Mouse (Mus musculus) bone marrow macrophage, adult 2 months (primary cell): Measurements from ENCODE around the gene Rce1. TPM values are rescaled to one million over a fixed set of nuclear protein-coding genes. Genes with fewer than 3 reads are reported as not detected.
"Not testable (repeated sequence)": the region's sequence is repeated elsewhere in the genome, so short reads cannot be mapped to it uniquely, and the experiment has no call there.

Experiments
- H3K27ac ChIP-seq: 2 replicates; pipeline ENCODE4 v1.5.1; 2012; ENCODE audit warnings: low read depth, low read length; ENCODE audit not compliant: insufficient read depth
- H3K4me1 ChIP-seq: 2 replicates; pipeline ENCODE4 v1.6.1; 2012; ENCODE audit warnings: low read length; ENCODE audit not compliant: control insufficient read depth, insufficient read depth
- H3K4me3 ChIP-seq: 2 replicates; pipeline ENCODE4 v1.5.1; 2012; ENCODE audit warnings: mild to moderate bottlenecking, low read length, moderate library complexity; ENCODE audit not compliant: insufficient read depth
- CTCF ChIP-seq: IDR thresholded peaks from 2 replicates; pipeline ENCODE4 v1.5.1; 2012; ENCODE audit warnings: low read depth, mild to moderate bottlenecking, low read length, moderate library complexity
- POLR2A ChIP-seq: IDR thresholded peaks from 2 replicates; pipeline ENCODE4 v1.6.1; 2012; ENCODE audit warnings: mild to moderate bottlenecking, low read depth, low read length, borderline replicate concordance
- polyA plus RNA-seq: library from polyadenylated mRNA; stranded (reverse); fragments of >200 nt; gene quantifications from 2 replicates; pipeline ENCODE4 v1.2.4, GENCODE M21; 2012; ENCODE audit not compliant: missing spikeins, insufficient read depth, insufficient read length

The Rce1 gene
- polyA plus RNA-seq, 1 experiment: 25.5 TPM

- H3K4me3 ChIP-seq: no peak overlapping the region
- TF ChIP-seq POLR2A: no peak
- no peak for TF ChIP-seq CTCF
- no peak overlapping the region for H3K27ac ChIP-seq
- H3K4me1 ChIP-seq: no peaks in the 10 kb centered on the region
These were observed 29.4 kb downstream of the Rce1 start for GRCm38 (mm10) chr19:4596071-4596470.

- no peak overlapping the region for H3K27ac ChIP-seq
- no peaks in the 10 kb centered on the region for H3K4me1 ChIP-seq
- TF ChIP-seq POLR2A (no peak), CTCF (no peak)
- no peak overlapping the region for H3K4me3 ChIP-seq
These were observed 31.5 kb downstream of the Rce1 start for GRCm38 (mm10) chr19:4593792-4594522.

GRCm38 (mm10) chr19:4590025-4590424, 35.4 kb downstream of the Rce1 start:
- TF ChIP-seq CTCF (no peak), POLR2A (no peak)

DNA sequence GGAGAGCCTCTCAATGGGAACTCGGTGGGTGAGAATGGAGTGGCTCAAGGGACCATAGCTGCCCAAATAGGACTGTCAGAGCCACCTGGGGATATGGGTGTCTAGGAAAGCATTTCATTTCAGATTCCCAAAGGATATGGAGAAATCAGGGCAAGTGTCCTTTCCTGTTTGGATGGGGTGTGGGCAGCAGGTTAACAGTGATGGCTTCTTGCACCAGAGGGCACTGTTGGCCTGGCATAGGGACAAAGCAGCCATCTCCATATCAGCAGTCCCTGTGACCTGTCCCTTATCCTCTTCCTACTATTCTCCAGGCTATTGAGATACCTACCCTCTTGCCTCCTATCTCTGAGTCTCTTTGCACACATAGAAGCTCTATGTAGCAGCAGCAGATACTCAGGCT, 36.4 kb downstream of the Rce1 start:
- no peak overlapping the region for H3K4me3 ChIP-seq
- no peaks in the 10 kb centered on the region for H3K4me1 ChIP-seq
- TF ChIP-seq POLR2A: no peak
- TF ChIP-seq CTCF: no peak
- no peak overlapping the region for H3K27ac ChIP-seq

More at GRCm38 (mm10) chr19:4590025-4590424, 35.4 kb downstream of the Rce1 start:
- Histone ChIP-seq H3K27ac (no peak overlapping the region), H3K4me1 (no peaks in the 10 kb centered on the region), H3K4me3 (no peak overlapping the region)

- Histone ChIP-seq H3K27ac (no peak overlapping the region), H3K4me1 (no peaks in the 10 kb centered on the region), H3K4me3 (no peak overlapping the region)
- TF ChIP-seq POLR2A (no peak), CTCF (no peak)
These were observed 37.0 kb downstream of the Rce1 start for GRCm38 (mm10) chr19:4588430-4588829.

GRCm38 (mm10) chr19:4587426-4587825, 38.0 kb downstream of the Rce1 start:
- Histone ChIP-seq H3K27ac (no peak overlapping the region), H3K4me3 (no peak overlapping the region), H3K4me1 (no peaks in the 10 kb centered on the region)
- TF ChIP-seq POLR2A: no peak
- TF ChIP-seq CTCF: no peak

DNA sequence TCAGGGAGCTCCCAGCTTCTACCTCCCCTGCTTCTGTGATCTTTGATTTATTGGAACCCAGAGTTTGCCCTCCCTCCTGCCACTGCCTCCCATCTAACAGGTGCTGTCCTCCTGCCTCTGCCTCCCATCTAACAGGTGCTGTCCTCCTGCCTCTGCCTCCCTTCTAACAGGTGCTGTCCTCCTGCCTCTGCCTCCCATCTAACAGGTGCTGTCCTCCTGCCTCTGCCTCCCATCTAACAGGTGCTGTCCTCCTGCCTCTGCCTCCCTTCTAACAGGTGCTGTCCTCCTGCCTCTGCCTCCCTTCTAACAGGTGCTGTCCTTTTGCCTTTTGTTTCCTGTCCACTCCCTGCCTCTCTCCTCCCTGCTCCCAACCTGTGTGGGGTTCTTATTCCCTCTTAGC, 38.7 kb downstream of the Rce1 start:
- not testable (repeated sequence) for H3K4me1 ChIP-seq, H3K27ac ChIP-seq, H3K4me3 ChIP-seq

DNA sequence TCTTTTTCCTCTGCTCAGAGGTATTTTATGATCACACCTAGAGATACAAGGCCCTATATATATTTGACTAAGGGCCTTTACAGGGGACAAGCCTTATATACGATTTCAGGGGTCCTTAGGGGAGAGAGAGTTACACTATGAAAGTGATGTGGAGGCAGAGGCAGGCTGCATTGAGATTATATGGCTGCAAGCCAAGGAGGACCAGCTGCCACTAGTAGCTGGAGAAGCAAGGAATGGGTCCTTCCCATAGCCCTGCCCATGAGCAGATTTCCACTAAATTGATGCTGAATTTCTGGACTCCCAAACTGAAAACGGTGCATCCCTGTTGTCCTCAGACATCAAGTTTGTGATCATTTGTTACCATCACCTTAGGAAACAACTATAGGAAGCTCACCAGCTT, 41.6 kb downstream of the Rce1 start:
- H3K4me3 ChIP-seq: no peak overlapping the region
- H3K4me1 ChIP-seq: no peaks in the 10 kb centered on the region
- no peak overlapping the region for H3K27ac ChIP-seq
- no peak for TF ChIP-seq POLR2A
- no peak for TF ChIP-seq CTCF

DNA sequence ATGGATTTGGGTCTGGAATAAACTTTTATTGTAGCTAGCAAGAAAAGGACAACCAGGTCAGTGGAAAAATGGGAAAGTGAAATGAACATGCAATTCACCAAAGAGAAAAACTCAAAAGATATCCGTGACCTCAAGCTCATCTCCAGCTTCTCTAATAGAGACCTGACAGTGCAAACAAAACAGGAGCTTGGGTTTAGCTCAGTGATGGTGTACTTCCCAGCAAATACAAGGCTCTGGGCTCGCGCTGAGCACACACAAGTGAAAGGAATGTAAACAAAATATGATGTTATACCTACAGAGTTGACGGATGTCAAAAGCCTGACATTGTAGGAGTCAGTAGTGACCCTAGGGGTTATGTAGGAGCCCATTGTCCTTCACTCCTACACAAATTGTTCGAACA, 46.1 kb downstream of the Rce1 start:
- Histone ChIP-seq H3K4me3 (no peak overlapping the region), H3K27ac (no peak overlapping the region), H3K4me1 (no peaks in the 10 kb centered on the region)
- no peak for TF ChIP-seq CTCF
- TF ChIP-seq POLR2A: no peak

- Histone ChIP-seq H3K4me1 (no peaks in the 10 kb centered on the region), H3K27ac (no peak overlapping the region), H3K4me3 (no peak overlapping the region)
- TF ChIP-seq CTCF (no peak), POLR2A (no peak)
These were observed 46.6 kb downstream of the Rce1 start for GRCm38 (mm10) chr19:4578799-4579198.

- Histone ChIP-seq H3K27ac (no peak overlapping the region), H3K4me1 (peaks cover 11% of the 10 kb centered on the region), H3K4me3 (no peak overlapping the region)
- TF ChIP-seq POLR2A: no peak
- TF ChIP-seq CTCF: no peak
These were observed 52.2 kb downstream of the Rce1 start for GRCm38 (mm10) chr19:4573241-4573640.

Other genes with a start within 250 kb of the Rce1 start
- gene Kdm2a, start 227.4 kb downstream of the Rce1 start, polyA plus RNA-seq: 81.5 and 84.4 TPM in 2 replicates
- 1.1 and 1.4 TPM in 2 replicates for gene Rhod, start 186.2 kb downstream of the Rce1 start, polyA plus RNA-seq
- not detected in 2 replicates for gene Syt12, start 148.2 kb downstream of the Rce1 start, polyA plus RNA-seq
- gene 2010003K11Rik, start 127.1 kb downstream of the Rce1 start, polyA plus RNA-seq: not detected in 2 replicates
- 1.8 and 3.7 TPM in 2 replicates for gene Pcx, start 115.2 kb downstream of the Rce1 start, polyA plus RNA-seq
- gene Lrfn4, start 10.0 kb downstream of the Rce1 start, polyA plus RNA-seq: 0.50 and 0.73 TPM in 2 replicates
- gene Gm960, start 73.0 kb upstream of the Rce1 start, polyA plus RNA-seq: not detected in 2 replicates
- gene Sptbn2, start 85.5 kb upstream of the Rce1 start, polyA plus RNA-seq: not detected in 2 replicates
- gene Rbm4b, start 130.9 kb upstream of the Rce1 start, polyA plus RNA-seq: 6.2 and 7.7 TPM in 2 replicates
- gene Rbm4, start 168.3 kb upstream of the Rce1 start, polyA plus RNA-seq: 18.5 and 18.6 TPM in 2 replicates
- 9.0 and 22.6 TPM in 2 replicates for gene Gm21992, start 186.0 kb upstream of the Rce1 start, polyA plus RNA-seq
- 21.0 and 22.9 TPM in 2 replicates for gene Rbm14, start 186.0 kb upstream of the Rce1 start, polyA plus RNA-seq
- 42.5 and 42.8 TPM in 2 replicates for gene Ccs, start 213.7 kb upstream of the Rce1 start, polyA plus RNA-seq
- gene Ccdc87, start 213.7 kb upstream of the Rce1 start, polyA plus RNA-seq: not detected in 2 replicates
- 23.6 and 29.5 TPM in 2 replicates for gene Ctsf, start 229.5 kb upstream of the Rce1 start, polyA plus RNA-seq